Mouse (Mus musculus): ENCODE measurements around the gene Dock11. TPM values are rescaled to one million over a fixed set of nuclear protein-coding genes. Genes with fewer than 3 reads are reported as not detected.

The Dock11 gene
- polyA plus RNA-seq, 1 experiment from 2014 or later, result 9.4 TPM

DNA sequence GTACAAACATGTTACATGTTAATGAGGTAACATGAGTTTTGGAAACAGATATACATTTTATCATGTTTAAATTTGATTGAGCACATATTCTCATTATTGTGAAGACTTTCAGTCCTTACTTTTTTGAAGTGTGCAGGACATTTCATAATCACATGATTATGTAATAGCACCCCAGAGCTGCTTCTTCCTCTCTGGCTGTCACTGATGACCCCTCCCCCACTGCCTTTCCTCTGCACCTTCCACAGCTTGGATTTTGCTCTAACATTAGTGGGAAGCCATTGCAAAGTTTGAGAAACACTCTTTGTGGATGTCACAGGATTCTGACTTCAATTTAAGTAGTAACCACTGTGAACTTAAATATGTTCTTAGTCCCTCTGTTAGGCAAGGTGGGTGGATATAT lies 67.6 kb downstream of the Dock11 start:
- Histone ChIP-seq H3K4me3 (no peak overlapping the region), H3K4me1 (no peaks in the 10 kb centered on the region), H3K9me3 (no peaks in the 10 kb centered on the region), H3K27ac (no peak overlapping the region), H3K4me2 (no peak overlapping the region), H3K27me3 (no peaks in the 10 kb centered on the region), H3K36me3 (no peaks in the 10 kb centered on the region), H3K9ac (no peak overlapping the region)
- no peak for ATAC-seq (ENCODE audit: insufficient number of reproducible peaks, insufficient read depth, low FRiP score, low TSS enrichment, low read depth)

DNA sequence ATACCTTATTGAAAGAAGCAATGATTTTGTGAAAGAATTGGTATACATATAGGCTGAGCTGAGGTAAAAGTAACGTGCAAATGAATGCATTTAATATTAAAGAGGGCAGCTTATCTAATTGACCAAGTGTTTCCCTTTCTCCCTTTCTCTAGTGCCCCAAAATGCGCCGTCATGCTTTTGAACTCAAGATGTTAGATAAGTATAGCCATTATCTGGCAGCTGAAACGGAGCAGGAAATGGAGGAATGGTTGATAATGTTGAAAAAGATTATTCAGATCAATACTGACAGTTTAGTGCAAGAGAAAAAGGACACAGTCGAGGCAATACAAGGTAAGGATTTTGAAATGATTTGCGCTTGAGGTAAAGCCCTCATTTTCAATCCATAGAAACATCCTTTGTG lies 74.5 kb downstream of the Dock11 start:
- no peaks in the 10 kb centered on the region for H3K36me3 ChIP-seq
- no peak overlapping the region for H3K4me3 ChIP-seq
- H3K9ac ChIP-seq, result no peak overlapping the region
- H3K4me2 ChIP-seq, result no peak overlapping the region
- no peaks in the 10 kb centered on the region for H3K9me3 ChIP-seq
- H3K27me3 ChIP-seq, result no peaks in the 10 kb centered on the region
- WGBS, result 69% methylated on average over 6 of the region's 6 CpGs
- H3K4me1 ChIP-seq, result no peaks in the 10 kb centered on the region
- no peak for ATAC-seq (ENCODE audit: insufficient number of reproducible peaks, insufficient read depth, low FRiP score, low TSS enrichment, low read depth)
- no peak overlapping the region for H3K27ac ChIP-seq

DNA sequence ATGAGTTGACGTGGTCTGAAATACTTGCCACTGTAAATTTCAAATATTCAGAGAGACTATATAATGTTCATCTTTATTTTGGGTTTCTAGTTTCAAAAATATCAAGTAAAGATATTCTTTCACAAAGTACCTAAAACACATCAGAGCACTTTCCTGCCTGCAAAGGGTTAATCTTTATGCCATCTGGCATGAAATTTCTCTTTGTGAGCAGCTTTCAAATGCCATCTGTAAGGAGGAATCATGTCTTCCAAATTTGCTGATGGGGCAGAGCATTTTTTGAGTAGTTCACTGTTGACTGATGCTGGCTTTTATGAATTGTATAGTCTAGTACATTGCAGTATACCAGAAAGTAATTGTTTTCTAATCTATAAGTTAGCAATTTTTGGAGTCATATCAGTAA lies 80.6 kb downstream of the Dock11 start:
- Histone ChIP-seq H3K36me3 (no peaks in the 10 kb centered on the region), H3K4me1 (no peaks in the 10 kb centered on the region), H3K9ac (no peak overlapping the region), H3K27ac (no peak overlapping the region), H3K9me3 (no peaks in the 10 kb centered on the region), H3K27me3 (no peaks in the 10 kb centered on the region), H3K4me3 (no peak overlapping the region), H3K4me2 (no peak overlapping the region)
- 78% methylated on average over 1 of the region's 1 CpGs for WGBS
- no peak for ATAC-seq (ENCODE audit: insufficient number of reproducible peaks, insufficient read depth, low FRiP score, low TSS enrichment, low read depth)

- H3K36me3 ChIP-seq, result no peaks in the 10 kb centered on the region
- no peaks in the 10 kb centered on the region for H3K9me3 ChIP-seq
- no peak for ATAC-seq (ENCODE audit: insufficient number of reproducible peaks, insufficient read depth, low FRiP score, low TSS enrichment, low read depth)
- H3K4me1 ChIP-seq, result no peaks in the 10 kb centered on the region
- H3K27ac ChIP-seq, result no peak overlapping the region
- H3K4me3 ChIP-seq, result no peak overlapping the region
- no peaks in the 10 kb centered on the region for H3K27me3 ChIP-seq
- WGBS, result 75% methylated on average over 5 of the region's 5 CpGs
- H3K9ac ChIP-seq, result no peak overlapping the region
- no peak overlapping the region for H3K4me2 ChIP-seq
These were observed 88.0 kb downstream of the Dock11 start for GRCm38 (mm10) chrX:35976657-35977056.

DNA sequence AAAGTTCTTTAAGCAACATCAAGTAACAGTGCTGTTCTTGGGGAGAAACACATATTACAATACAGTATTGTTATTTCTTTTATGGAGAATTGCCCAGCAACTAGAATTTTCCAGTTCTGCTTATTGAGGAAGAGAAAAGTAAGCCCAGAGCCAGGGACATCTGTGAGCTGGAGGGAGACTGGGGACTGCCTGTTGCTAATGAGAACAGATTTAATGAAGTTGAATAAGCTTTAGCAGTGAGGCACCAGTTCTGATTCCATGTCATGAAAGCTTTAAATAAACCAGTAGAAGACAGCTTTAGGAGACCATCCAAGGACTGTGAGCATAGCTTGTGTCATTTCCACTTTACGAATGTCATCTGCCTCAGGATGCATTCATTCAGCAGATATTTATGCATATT lies 99.3 kb downstream of the Dock11 start:
- ATAC-seq (ENCODE audit: insufficient number of reproducible peaks, insufficient read depth, low FRiP score, low TSS enrichment, low read depth), result no peak
- no peak overlapping the region for H3K9ac ChIP-seq
- H3K4me3 ChIP-seq, result no peak overlapping the region
- H3K4me1 ChIP-seq, result no peaks in the 10 kb centered on the region
- no peak overlapping the region for H3K27ac ChIP-seq
- H3K4me2 ChIP-seq, result no peak overlapping the region
- H3K9me3 ChIP-seq, result no peaks in the 10 kb centered on the region
- 95% methylated on average over 1 of the region's 1 CpGs for WGBS
- H3K36me3 ChIP-seq, result no peaks in the 10 kb centered on the region
- no peaks in the 10 kb centered on the region for H3K27me3 ChIP-seq

DNA sequence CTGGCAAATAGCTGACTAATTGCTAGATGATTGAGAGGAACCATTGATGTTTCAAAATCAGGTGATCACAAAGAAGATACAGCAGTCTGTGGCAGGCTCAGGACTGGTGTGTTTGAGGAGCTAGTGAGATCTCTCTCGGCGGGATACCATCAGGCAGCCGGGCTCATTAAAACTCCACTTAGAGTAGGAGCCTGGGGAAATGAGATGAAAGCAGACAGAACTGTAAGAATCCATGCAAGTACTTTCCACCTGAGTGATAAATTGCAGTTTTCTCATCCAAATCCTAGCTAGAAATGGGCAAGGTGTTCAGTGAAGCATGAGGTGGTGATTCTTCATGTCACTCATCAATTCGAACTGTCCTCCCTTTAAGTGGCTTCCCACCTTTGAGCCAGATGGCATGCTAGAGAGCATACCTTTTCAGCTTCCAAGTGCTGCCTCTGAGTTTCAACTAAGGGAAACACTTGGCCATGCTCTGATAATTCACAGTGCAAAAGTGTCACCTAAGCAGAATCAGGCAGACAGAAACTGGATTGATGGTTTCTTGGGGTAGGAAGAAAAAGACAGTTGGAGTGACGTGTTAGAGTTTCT lies 102.0 kb downstream of the Dock11 start:
- H3K36me3 ChIP-seq, result no peaks in the 10 kb centered on the region
- 79% methylated on average over 5 of the region's 5 CpGs for WGBS

DNA sequence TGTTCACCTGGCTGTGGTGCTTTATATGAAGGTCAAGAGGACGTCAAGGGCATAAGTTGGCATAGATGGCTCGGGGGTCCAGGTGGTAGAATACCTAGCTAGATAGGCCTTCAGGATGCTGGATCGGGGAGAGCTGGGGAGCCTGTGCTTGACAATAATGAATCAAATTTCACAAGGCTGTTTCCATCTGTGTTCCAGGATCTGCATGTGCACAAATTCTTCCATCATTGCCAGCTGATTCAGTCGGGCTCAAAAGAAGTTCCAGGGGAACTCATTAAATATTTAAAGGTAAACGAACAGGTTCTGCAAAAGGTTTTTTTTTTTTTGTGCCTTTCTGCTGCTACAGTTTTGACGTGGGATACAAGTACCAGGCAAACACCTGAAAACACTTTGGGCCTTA lies 105.6 kb downstream of the Dock11 start:
- Histone ChIP-seq H3K4me3 (no peak overlapping the region), H3K9me3 (no peaks in the 10 kb centered on the region), H3K9ac (no peak overlapping the region), H3K4me2 (no peak overlapping the region), H3K27ac (no peak overlapping the region), H3K27me3 (no peaks in the 10 kb centered on the region), H3K4me1 (no peaks in the 10 kb centered on the region), H3K36me3 (no peaks in the 10 kb centered on the region)
- WGBS, result 69% methylated on average over 6 of the region's 6 CpGs
- ATAC-seq (ENCODE audit: insufficient number of reproducible peaks, insufficient read depth, low FRiP score, low TSS enrichment, low read depth), result no peak

More for the DNA sequence above, 102.0 kb downstream of the Dock11 start:
- no peak overlapping the region for H3K4me3 ChIP-seq
- H3K4me2 ChIP-seq, result no peak overlapping the region
- H3K9me3 ChIP-seq, result no peaks in the 10 kb centered on the region
- no peaks in the 10 kb centered on the region for H3K27me3 ChIP-seq
- H3K9ac ChIP-seq, result no peak overlapping the region
- no peak overlapping the region for H3K27ac ChIP-seq
- no peaks in the 10 kb centered on the region for H3K4me1 ChIP-seq
- no peak for ATAC-seq (ENCODE audit: insufficient number of reproducible peaks, insufficient read depth, low FRiP score, low TSS enrichment, low read depth)

GRCm38 (mm10) chrX:35997004-35997403 lies 108.4 kb downstream of the Dock11 start:
- no peak for ATAC-seq (ENCODE audit: insufficient number of reproducible peaks, insufficient read depth, low FRiP score, low TSS enrichment, low read depth)

GRCm38 (mm10) chrX:35997793-35998419 lies 109.3 kb downstream of the Dock11 start:
- Histone ChIP-seq H3K9ac (no peak overlapping the region), H3K27me3 (no peaks in the 10 kb centered on the region), H3K9me3 (no peaks in the 10 kb centered on the region), H3K4me1 (no peaks in the 10 kb centered on the region), H3K27ac (no peak overlapping the region), H3K4me3 (no peak overlapping the region), H3K36me3 (no peaks in the 10 kb centered on the region), H3K4me2 (no peak overlapping the region)
- WGBS, result 73% methylated on average over 5 of the region's 5 CpGs
- no peak for ATAC-seq (ENCODE audit: insufficient number of reproducible peaks, insufficient read depth, low FRiP score, low TSS enrichment, low read depth)

More at GRCm38 (mm10) chrX:35997004-35997403, 108.4 kb downstream of the Dock11 start:
- Histone ChIP-seq H3K27me3 (no peaks in the 10 kb centered on the region), H3K36me3 (no peaks in the 10 kb centered on the region), H3K27ac (no peak overlapping the region), H3K9me3 (no peaks in the 10 kb centered on the region), H3K4me3 (no peak overlapping the region), H3K4me1 (no peaks in the 10 kb centered on the region), H3K9ac (no peak overlapping the region), H3K4me2 (no peak overlapping the region)
- WGBS, result 16% methylated on average over 2 of the region's 2 CpGs

- Histone ChIP-seq H3K4me1 (no peaks in the 10 kb centered on the region), H3K9ac (no peak overlapping the region), H3K27me3 (no peaks in the 10 kb centered on the region), H3K4me2 (no peak overlapping the region), H3K4me3 (no peak overlapping the region; the same call in 1 of the 2 replicates), H3K9me3 (no peaks in the 10 kb centered on the region), H3K36me3 (0 out of 2 replicates have a peak, but pooled peaks cover 4% of the 10 kb centered on the region), H3K27ac (no peak overlapping the region)
- 78% methylated on average over 17 of the region's 17 CpGs for WGBS
- no peak for ATAC-seq (ENCODE audit: insufficient number of reproducible peaks, insufficient read depth, low FRiP score, low TSS enrichment, low read depth)
These were observed 137.0 kb downstream of the Dock11 start for GRCm38 (mm10) chrX:36025651-36026050.

DNA sequence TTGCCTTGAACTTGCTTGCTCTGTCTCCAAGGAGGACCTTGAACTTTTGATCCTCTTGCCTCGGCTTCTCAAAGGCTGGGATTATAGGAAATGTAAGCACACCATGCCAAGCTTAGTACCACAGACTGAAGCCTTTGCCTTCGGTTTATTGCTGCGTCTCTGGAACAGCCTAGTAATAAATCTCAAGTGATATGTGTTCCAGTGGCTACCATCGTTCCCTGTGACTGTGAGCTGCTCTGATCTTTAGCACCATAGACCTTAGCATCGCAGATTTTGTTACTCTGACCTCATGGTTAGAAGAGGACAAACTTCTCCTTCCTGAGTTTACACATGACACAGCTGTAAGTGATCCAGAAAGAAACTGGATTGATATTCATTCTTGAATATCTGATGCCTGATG lies 142.5 kb downstream of the Dock11 start:
- 80% methylated on average over 5 of the region's 5 CpGs for WGBS
- Histone ChIP-seq H3K36me3 (no peaks in the 10 kb centered on the region), H3K4me2 (no peak overlapping the region), H3K27ac (no peak overlapping the region), H3K4me3 (no peak overlapping the region), H3K27me3 (no peaks in the 10 kb centered on the region), H3K9me3 (no peaks in the 10 kb centered on the region), H3K9ac (no peak overlapping the region), H3K4me1 (no peaks in the 10 kb centered on the region)
- no peak for ATAC-seq (ENCODE audit: insufficient number of reproducible peaks, insufficient read depth, low FRiP score, low TSS enrichment, low read depth)

DNA sequence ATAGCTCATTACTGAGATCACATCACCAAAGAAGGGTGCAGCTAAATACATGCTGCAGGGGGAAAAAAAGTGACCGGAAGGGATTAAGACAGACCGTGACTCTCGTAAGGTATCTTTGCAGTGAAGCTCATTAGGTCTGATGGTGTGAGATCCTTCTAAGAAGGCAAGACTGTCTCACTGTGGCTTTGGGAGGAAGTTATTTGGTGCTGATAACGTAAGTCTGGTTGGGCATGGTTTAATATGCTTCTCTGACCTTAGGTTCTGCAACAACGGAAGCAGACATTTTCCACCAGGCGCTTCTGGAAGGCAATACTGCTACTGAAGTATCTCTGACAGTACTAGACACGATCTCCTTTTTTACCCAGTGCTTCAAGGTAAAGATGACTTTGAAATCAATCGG lies 145.4 kb downstream of the Dock11 start:
- H3K27me3 ChIP-seq, result no peaks in the 10 kb centered on the region
- WGBS, result 89% methylated on average over 8 of the region's 8 CpGs
- no peak overlapping the region for H3K9ac ChIP-seq
- H3K4me1 ChIP-seq, result no peaks in the 10 kb centered on the region
- ATAC-seq (ENCODE audit: insufficient number of reproducible peaks, insufficient read depth, low FRiP score, low TSS enrichment, low read depth), result no peak
- peaks cover 7% of the 10 kb centered on the region; the same call in 1 of the 2 replicates for H3K36me3 ChIP-seq
- no peak overlapping the region for H3K4me2 ChIP-seq
- H3K4me3 ChIP-seq, result no peak overlapping the region
- no peaks in the 10 kb centered on the region for H3K9me3 ChIP-seq
- no peak overlapping the region for H3K27ac ChIP-seq
